Mouse (Mus musculus) layer of hippocampus, adult 11-12 months (tissue): ENCODE results near the gene Robo2.
A peak's percentile ranks its signal among the peaks of the same experiment; 100 is the strongest.

Source experiments
- DNase-seq: peaks from one replicate; pipeline ENCODE4 v3.0.0; 2022; ENCODE audit warnings: low spot score

Robo2 gene

DNA sequence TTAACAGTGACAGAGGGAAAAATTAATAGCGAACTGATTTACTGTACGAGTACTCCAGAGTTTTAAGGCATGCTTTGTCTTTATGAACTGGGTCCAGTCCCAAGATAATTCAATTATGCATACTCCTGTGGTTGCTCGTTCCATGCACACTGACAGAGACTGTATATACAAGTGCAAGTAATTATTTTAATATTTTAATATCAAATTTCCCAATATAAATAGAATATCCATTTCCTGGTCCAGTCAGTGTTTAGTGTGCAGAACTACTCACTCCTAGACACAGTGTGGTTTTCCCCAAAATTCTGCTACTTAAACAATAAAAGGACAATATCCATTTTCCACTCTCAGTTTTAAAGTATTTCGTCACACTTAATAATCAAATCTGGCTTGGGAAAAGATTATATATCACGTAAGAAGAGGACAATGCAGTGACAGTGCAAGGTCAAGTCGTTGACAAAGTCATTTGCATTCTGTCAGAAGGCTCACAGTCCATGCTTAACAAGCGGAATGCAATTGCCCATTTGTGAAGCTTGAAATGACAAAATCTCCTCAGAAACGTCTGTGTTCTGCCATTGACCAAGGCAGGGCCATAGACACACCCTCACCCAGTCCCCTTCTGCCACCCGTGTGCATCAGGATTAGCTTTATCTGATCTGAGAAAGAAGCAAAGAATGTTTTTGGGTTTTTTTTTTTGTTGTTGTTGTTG, 89.8 kb downstream of the Robo2 start:
- no peak for DNase-seq

- no peak for DNase-seq
Measured at GRCm38 (mm10) chr16:74316150-74316549, 95.5 kb downstream of the Robo2 start.

- DNase-seq = no peak
Measured at GRCm38 (mm10) chr16:74313222-74313621, 98.4 kb downstream of the Robo2 start.

DNA sequence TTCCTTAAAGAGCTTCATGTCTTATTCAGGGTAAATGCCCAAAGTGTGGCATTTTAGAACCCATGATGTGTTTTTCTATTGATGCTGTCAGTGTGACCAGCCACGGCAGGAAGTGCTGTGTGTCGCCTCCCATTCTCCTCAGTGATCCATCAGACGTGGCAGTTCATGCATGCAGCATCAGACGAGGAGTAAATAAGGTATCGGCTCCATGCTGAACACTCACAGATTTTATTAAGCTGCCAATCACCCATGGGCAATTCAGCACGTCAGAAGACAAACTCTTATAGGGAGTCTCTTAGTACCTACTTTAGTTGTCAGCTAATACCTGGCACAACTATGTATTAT, 104.1 kb downstream of the Robo2 start:
- DNase-seq = no peak

GRCm38 (mm10) chr16:74306876-74307542, 104.6 kb downstream of the Robo2 start:
- DNase-seq = no peak

DNA sequence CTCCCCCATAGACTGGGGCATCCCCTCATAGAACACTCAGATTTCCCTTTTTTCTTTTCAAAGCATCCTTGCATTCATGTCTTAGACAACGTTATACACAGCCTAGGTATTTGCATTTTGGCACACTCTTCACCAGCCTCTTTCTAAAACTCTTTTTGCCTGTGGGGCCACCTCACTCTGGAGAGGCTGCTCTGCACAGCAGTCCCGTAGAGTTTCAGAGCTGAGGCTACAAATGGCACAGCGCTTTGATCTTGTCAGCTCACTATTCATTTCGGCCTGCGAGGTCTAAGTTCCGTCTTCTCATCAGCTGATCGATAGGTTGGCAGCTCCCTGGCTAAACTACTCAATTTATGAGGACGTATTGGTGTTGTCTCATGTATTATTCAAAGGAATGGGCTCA, 123.7 kb downstream of the Robo2 start:
- DNase-seq = no peak

DNA sequence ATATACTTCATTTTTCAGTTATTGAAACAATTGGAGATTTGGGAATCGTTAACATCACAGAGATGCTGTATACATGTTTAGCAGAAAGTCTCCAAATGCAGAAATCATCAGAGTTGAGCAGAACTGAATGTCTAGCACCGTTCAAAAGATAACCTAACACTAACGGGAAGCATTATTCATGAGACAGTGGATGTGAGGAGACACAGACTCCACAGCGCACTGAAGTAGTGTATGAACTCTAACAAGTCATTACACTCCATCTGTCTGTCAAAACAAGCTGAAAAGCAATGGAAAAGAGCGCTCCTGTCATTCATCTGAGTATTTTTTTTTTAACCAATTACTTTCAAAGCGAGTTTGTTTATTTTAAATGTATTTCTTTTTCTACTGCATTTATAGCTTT, 129.1 kb downstream of the Robo2 start:
- DNase-seq = no peak

DNA sequence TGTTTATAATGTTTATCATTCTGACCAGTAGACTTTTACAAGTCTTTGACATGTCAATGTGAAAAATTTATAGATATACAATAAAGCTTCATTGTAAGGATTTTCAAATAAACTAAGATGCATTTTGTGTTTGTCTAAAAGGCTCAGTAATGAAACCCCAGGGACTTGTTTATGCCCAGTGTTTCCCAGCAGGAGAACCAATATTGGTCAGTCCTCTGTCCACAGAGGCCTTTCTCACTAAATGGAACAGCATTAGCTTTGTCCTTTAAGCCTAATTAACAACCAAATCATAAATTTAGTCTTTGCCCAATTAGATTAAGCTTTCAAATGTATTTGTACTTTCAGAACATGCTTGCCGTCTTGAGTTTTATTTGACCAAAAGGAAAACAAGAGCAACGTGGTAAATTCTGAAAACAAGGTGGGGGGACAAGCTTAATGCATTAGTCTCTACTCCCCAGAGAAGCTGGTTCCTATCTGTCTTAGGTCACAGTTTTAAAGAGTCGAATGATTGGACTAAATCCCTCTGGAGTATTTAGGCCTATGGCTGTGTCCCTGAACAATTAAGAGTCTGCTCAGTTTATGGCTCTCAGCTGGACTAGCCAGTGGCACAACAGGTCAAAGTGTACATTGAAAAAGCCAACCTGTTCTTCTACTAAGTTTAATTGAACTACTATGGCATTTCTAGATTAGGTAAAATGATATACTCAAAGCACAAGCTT, 134.6 kb downstream of the Robo2 start:
- no peak for DNase-seq

- DNase-seq = no peak
Measured at GRCm38 (mm10) chr16:74274596-74274995, 137.0 kb downstream of the Robo2 start.

DNA sequence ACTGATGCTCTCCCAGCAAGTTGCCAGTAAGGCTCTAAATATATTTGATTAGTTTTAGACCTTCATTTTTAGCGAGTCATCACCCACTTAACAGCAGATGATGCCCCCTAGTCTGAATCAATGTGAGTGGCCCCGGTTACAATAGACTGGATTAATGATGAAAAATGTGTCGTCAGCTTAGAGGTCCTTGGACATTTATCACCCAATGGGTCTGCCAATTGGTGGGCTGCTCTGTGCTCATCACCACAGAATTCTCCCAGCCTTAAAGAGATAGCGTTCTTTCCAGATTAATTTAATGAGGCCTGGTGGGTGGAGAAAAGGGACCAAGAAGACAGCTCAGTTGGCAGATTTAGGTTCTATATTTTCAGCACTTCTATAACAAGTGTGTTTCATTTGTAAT, 138.6 kb downstream of the Robo2 start:
- no peak for DNase-seq

DNA sequence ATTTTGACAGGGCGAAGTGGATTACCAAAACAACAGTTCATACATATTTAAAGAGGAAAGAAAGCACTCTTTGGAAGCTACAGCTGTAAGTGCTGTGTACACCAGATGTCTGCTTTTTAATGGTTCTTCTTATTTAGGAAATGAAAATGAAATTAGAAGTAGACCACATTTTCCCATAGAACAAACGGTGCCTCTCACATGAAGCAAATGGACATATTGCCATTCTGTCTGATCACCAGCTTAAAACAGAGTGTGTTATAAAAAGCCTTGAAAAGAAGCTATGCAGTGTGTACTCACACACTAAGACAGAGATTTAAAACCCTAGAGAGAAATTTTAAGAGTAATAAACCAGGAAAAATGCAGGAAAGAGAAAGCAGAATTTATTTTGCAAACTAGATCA, 153.4 kb downstream of the Robo2 start:
- peak; percentile 25 for DNase-seq

DNA sequence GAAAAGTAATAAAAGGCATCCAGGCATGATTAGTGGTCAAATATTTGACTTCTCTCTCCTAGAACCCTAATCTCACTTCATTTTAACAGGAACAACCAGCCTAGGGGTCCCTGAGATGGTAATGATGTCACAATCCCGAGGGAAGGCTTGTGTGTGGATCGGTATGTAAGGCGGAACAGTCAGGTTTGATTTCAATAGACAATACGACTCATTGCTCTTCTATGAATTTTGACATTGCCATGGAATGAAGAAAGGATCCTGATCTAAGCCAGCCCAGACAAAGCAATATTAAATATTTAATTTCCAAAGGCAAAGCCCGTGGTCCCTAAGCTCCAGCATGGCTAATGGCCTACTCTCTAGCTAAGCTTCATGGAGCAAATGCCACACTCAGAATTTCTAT, 167.2 kb downstream of the Robo2 start:
- no peak for DNase-seq

DNA sequence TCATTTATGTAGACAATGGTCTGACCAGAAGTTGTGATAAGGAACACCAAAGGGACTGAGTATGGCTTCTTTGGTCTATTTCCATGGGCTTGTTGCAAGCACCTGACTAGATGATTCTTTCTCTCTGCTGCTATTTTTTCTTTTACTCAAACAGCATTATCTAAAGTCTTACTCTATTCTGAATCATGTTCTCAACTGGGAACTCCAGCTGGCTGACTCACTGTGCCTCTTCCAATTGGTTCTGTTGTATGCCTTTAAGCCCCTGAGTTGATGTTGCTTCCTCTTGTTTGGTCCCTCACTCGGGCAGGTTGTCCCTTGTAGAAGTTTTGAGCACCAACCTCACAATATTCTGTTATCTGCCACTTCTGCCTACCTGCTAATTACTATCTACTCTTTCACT, 170.1 kb downstream of the Robo2 start:
- no peak for DNase-seq

- DNase-seq = no peak
Measured at GRCm38 (mm10) chr16:74237411-74237930, 174.2 kb downstream of the Robo2 start.

- DNase-seq = no peak
Measured at GRCm38 (mm10) chr16:74234393-74235059, 177.1 kb downstream of the Robo2 start.

DNA sequence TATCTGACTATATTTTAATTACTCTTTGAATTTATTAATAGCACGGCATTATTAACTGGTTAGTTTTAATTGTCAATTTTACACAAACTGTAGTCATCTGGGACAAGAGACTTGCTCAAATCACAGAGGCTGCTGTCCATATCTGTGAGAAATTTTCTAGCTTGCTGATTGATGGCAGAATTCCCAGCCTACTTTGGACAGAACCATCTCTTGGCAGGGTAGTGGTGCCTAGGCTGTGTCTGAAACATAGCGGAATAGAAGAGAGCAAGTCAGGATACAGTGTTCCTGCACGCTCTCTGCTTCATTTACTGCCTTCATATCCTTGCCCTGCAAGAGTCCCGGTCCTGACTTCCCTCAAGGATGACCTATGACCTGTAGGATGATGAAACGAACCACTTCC, 178.0 kb downstream of the Robo2 start:
- DNase-seq = no peak

DNA sequence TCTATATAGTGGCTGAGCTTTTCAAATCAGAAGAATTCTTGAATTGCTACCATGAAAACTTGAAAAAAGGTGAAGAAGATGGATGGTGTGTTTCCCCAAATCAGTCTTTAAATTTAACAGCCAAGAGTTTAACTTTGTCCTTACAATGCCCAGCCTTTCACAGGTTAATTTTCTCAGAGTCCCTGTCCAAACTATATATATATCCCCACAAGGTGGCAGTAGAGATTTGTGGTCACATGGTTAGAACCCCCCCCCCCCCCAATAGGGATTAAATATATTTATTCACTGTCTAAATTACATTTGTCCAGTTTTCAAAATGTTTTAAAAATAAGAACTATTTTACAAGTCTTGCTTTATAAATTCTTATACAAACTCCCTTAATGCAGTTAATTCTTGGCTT, 184.3 kb downstream of the Robo2 start:
- no peak for DNase-seq

- no peak for DNase-seq
Measured at GRCm38 (mm10) chr16:74225423-74226272, 186.0 kb downstream of the Robo2 start.

DNA sequence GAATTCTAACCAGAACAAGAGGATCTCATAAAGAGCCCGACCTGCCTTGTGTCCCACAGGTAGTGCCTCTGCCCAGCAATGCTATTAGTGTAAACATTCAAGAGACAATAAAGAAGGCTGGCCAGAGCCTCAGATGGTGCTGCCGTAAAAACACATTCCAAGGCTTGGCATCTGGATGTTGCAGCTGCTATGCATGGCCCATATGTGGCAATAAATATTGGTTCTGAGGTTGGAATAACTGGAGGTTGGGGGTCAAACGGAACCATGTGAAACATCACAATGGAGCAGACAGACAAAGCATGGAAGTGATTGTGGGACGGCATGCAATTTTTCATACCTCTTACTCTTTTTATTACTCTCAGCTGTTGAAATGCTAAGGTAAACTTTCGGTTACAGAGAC, 189.1 kb downstream of the Robo2 start:
- no peak for DNase-seq

DNA sequence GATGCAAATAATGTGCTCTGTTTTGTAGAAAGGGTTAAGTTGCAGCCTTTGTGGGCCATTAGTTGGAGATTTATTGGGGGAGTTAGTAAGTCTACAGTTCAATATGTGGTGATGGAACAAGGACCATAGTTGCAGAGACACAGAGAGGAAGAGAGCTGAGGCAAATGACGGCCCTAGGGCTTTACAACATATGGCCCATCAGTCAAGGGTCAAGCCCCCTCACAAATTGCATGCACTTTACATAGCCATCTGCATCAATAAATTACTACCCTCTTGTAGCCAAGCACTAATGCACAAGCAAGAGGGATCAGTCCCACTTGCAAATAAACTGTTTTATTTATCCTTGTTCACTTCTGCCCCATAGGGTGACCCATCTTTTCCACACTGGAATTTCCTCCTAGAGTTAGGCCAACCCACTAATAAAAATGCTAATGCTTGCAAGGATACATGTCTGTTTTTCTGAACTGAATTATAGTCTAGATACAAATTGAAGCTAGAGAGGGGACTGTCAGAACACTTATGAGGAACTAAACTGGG, 194.7 kb downstream of the Robo2 start:
- no peak for DNase-seq

GRCm38 (mm10) chr16:74215791-74216190, 195.8 kb downstream of the Robo2 start:
- no peak for DNase-seq
